Mouse (Mus musculus) forebrain, postnatal 0 days (tissue): Measurements from ENCODE around the gene Bhlhe40. TPM values are rescaled to one million over a fixed set of nuclear protein-coding genes. Genes with fewer than 3 reads are reported as not detected.

Experiments
- ATAC-seq: fragments of 200-750 bp; cut with Nextera tagmentation; 2 replicates; pipeline ENCODE4 v1.8.0; 2017; ENCODE audit warnings: mild to moderate bottlenecking, moderate library complexity
- DNase-seq: peaks from one replicate; pipeline ENCODE4 v3.0.0-alpha.2; 2015
- H3K27ac ChIP-seq: fragments of 300-500 bp; sonication (generic); 2 replicates; pipeline ENCODE4 v1.5.1; 2014; ENCODE audit warnings: low read depth, mild to moderate bottlenecking, antibody characterized with exemption, low read length, moderate library complexity, mixed read lengths
- H3K27me3 ChIP-seq: fragments of 300-500 bp; sonication (generic); 2 replicates; pipeline ENCODE4 v1.6.1; 2014; ENCODE audit warnings: mild to moderate bottlenecking, low read length, mixed read lengths; ENCODE audit not compliant: insufficient read depth
- H3K36me3 ChIP-seq: fragments of 300-500 bp; sonication (generic); 2 replicates; pipeline ENCODE4 v1.6.1; 2014; ENCODE audit warnings: mild to moderate bottlenecking, moderate library complexity; ENCODE audit not compliant: insufficient read depth
- H3K4me1 ChIP-seq: fragments of 300-500 bp; sonication (generic); 2 replicates; pipeline ENCODE4 v1.6.1; 2014; ENCODE audit warnings: antibody characterized with exemption; ENCODE audit not compliant: insufficient read depth
- H3K4me2 ChIP-seq: fragments of 300-500 bp; sonication (generic); 2 replicates; pipeline ENCODE4 v1.6.1; 2014; ENCODE audit warnings: low read depth, mild to moderate bottlenecking, moderate library complexity
- H3K4me3 ChIP-seq: fragments of 300-500 bp; sonication (generic); 2 replicates; pipeline ENCODE4 v1.5.1; 2014; ENCODE audit warnings: low read depth, low read length, mixed read lengths
- H3K9ac ChIP-seq: fragments of 300-500 bp; sonication (generic); 2 replicates; pipeline ENCODE4 v1.6.1; 2014; ENCODE audit warnings: mild to moderate bottlenecking
- H3K9me3 ChIP-seq: fragments of 300-500 bp; sonication (generic); 2 replicates; pipeline ENCODE4 v1.6.1; 2016; ENCODE audit warnings: low read length
- CTCF ChIP-seq: sonication (generic); IDR thresholded peaks from 2 replicates; pipeline ENCODE4 v1.5.1; 2016; ENCODE audit warnings: antibody characterized with exemption, control low read depth, low read depth
- WGBS: fragments of 180-500 bp; shearing (Covaris S2); extraction: QIAGEN DNeasy Blood & Tissue Kit; methylation state at CpG from one replicate; pipeline ENCODE4 v1.1.7; 2014; 5-methylcytosine and 5-hydroxymethylcytosine counted together
- polyA plus RNA-seq: library from polyadenylated mRNA; unstranded; fragments of >200 nt; fragmentation: Nextera tagmentation; extraction: Ambion mirVana; gene quantifications from 2 replicates; pipeline ENCODE4 v1.2.1, GENCODE M21; 2015
- total RNA-seq: library from RNA; depleted of rRNA; stranded (reverse); fragments of >200 nt; gene quantifications from 2 replicates; pipeline ENCODE4 v1.2.3, GENCODE M21; 2014

Bhlhe40 gene
- total and polyA plus RNA-seq, 2 experiments from 2014 or later, result 8.3 to 11.1 TPM

DNA sequence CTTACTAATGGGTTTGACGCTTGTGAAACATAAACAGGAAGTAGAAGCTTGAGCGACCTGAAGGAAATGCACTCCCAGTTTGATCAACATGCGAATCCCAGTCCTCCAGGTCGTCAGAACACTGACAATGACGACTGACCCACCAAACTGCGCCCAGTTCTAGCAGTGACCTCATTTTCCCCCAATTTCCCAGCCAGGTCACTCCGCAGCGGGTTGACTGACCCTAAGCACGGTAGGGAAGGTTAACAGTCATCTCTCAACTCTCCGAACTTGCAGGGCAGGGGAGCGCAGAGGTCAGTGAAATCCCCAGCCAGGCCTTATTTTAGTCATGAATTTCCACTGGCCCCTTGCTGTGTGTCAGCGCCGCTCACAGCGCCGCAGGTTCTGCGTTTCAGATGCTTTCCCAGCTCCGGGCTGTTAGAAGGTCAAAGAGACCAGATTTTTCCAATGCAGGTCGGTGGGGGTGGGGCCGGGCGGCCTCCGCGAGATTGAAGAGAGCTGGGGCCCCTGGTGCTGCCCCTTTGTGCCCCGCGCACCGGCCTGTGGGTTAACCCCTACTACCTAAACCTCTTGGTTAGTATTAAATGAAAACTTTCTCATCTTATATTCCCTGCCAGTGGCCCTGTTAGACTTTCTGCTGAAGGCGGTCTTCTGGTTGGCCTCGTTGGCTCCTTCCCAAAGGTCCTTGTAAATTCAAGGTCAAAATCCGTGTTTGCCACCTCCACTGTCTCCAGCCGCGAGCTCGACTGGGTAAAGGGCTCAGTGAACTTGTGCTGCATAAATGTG, 1.8 kb upstream of the Bhlhe40 start:
- TF ChIP-seq CTCF, result no peak
- H3K4me2 ChIP-seq, result peak overlapping the region; percentile 95
- H3K9me3 ChIP-seq, result no peaks in the 10 kb centered on the region
- H3K27ac ChIP-seq, result peak overlapping the region; percentile 87
- no peaks in the 10 kb centered on the region for H3K27me3 ChIP-seq
- peak overlapping the region; percentile 71 for H3K9ac ChIP-seq
- 3% methylated on average over 31 of the region's 31 CpGs for WGBS
- peak overlapping the region; percentile 65 for H3K4me3 ChIP-seq
- peaks cover 15% of the 10 kb centered on the region; the same call in 1 of the 2 replicates for H3K4me1 ChIP-seq
- no peak for ATAC-seq
- no peaks in the 10 kb centered on the region for H3K36me3 ChIP-seq
- no peak for DNase-seq

DNA sequence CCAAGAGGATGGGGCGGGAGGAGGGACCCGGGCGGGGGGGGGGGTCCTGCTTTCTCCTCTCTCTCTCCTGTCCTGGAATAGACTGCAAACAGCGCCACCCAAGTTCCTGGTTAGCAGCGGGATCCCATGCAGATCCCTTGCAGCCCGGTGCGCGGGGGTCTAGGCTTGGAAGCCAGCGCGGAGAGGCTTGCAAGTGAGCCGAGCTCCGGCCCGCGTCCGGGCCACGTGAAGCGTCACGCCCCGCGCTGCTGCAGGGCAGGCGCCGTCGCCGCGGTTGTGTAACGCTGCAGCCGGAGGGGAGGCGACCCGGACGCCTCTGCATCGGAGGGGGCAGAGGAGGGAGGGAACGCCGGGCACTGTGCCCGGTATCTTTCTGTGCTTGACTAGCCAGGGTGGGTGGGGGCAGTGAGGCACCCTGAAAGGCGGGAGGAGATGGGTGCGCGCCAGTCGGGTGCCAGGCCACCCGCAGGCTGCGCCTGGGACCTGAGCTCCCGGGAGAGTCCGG, 1.2 kb upstream of the Bhlhe40 start:
- H3K4me3 ChIP-seq, result peak overlapping the region; percentile 65
- H3K4me2 ChIP-seq, result peak overlapping the region; percentile 95
- peak overlapping the region; percentile 87 for H3K27ac ChIP-seq
- peak; percentile 92 for DNase-seq
- H3K27me3 ChIP-seq, result no peaks in the 10 kb centered on the region
- ATAC-seq, result peak; percentile 82
- H3K4me1 ChIP-seq, result peaks cover 15% of the 10 kb centered on the region; the same call in 1 of the 2 replicates
- no peaks in the 10 kb centered on the region for H3K36me3 ChIP-seq
- peak overlapping the region; percentile 71 for H3K9ac ChIP-seq
- H3K9me3 ChIP-seq, result no peaks in the 10 kb centered on the region
- under 1% methylated on average over 40 of the region's 42 CpGs for WGBS
- TF ChIP-seq CTCF, result peak; percentile 78

- no peak for TF ChIP-seq CTCF
- under 1% methylated on average over 27 of the region's 35 CpGs for WGBS
- no peaks in the 10 kb centered on the region for H3K36me3 ChIP-seq
Observed at GRCm38 (mm10) chr6:108659726-108660205, 663 bp upstream of the Bhlhe40 start.

DNA sequence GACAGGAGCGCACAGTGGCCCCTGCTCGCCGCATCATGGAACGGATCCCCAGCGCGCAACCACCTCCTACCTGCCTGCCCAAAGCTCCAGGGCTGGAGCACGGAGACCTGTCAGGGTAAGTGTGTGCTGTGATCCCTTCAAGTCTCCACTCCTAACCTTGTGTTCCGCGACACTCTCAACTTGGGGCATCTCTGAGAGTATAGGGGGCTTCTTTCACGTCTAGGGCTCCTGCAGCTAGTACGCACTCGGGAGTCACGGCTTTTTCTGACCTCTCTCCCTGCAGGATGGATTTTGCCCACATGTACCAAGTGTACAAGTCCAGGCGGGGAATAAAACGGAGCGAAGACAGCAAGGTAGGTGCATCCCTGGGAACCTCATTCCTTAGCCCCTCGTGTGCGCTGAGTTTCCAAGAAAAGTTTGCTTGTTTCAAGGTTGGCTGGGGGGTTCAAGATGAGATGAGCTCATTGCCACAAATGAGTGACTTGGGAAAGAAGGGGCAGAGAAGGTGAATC, 505 bp downstream of the Bhlhe40 start:
- DNase-seq (no peak), ATAC-seq (no peak)
- TF ChIP-seq CTCF, result no peak
- peak overlapping the region; percentile 95 for H3K4me2 ChIP-seq
- H3K4me3 ChIP-seq, result peak overlapping the region; percentile 65
- H3K27ac ChIP-seq, result peak overlapping the region; percentile 70
- peaks cover 15% of the 10 kb centered on the region; the same call in 1 of the 2 replicates for H3K4me1 ChIP-seq
- 1% methylated on average over 18 of the region's 18 CpGs for WGBS
- H3K27me3 ChIP-seq, result no peaks in the 10 kb centered on the region
- H3K9ac ChIP-seq, result peak overlapping the region; percentile 71
- no peaks in the 10 kb centered on the region for H3K36me3 ChIP-seq
- no peaks in the 10 kb centered on the region for H3K9me3 ChIP-seq

More at GRCm38 (mm10) chr6:108659726-108660205, 663 bp upstream of the Bhlhe40 start:
- peak overlapping the region; percentile 65 for H3K4me3 ChIP-seq
- H3K4me2 ChIP-seq, result peak overlapping the region; percentile 95
- peak overlapping the region; percentile 87 for H3K27ac ChIP-seq
- no peaks in the 10 kb centered on the region for H3K9me3 ChIP-seq
- ATAC-seq (peak; percentile 67), DNase-seq (no peak)
- no peaks in the 10 kb centered on the region for H3K27me3 ChIP-seq
- peak overlapping the region; percentile 71 for H3K9ac ChIP-seq
- H3K4me1 ChIP-seq, result peaks cover 15% of the 10 kb centered on the region; the same call in 1 of the 2 replicates

- H3K9ac ChIP-seq, result peak overlapping the region; percentile 71
- peak; percentile 88 for TF ChIP-seq CTCF
- H3K9me3 ChIP-seq, result no peaks in the 10 kb centered on the region
- no peaks in the 10 kb centered on the region for H3K36me3 ChIP-seq
- WGBS, result under 1% methylated on average over 17 of the region's 17 CpGs
- peaks cover 15% of the 10 kb centered on the region; the same call in 1 of the 2 replicates for H3K4me1 ChIP-seq
- no peaks in the 10 kb centered on the region for H3K27me3 ChIP-seq
- H3K4me3 ChIP-seq, result peak overlapping the region; percentile 65
- peak overlapping the region; percentile 95 for H3K4me2 ChIP-seq
- peak; percentile 89 for DNase-seq
- ATAC-seq, result no peak
- peak overlapping the region; percentile 70 for H3K27ac ChIP-seq
Observed at GRCm38 (mm10) chr6:108661412-108661811, 983 bp downstream of the Bhlhe40 start.

DNA sequence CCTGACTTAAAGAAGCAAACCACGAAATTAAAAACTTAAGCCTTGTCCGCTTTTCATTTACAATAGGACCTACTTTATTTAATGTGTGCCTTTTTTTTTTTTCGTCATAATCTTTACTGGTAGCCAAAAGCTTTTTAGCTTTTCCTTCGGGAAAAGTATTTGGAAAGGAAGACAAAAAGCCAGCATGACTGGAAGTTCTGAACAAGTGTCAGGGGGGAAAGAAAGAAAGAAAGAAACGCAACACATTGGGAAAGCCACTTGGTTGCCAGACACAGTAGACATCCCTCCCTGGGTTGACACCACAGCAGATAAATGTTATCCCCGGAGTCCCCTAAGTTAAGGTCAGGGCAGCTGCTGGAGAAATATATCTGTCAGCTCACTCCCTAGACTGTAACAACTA, 1.5 kb downstream of the Bhlhe40 start:
- Histone ChIP-seq H3K4me3 (peak overlapping the region; percentile 65), H3K4me1 (peaks cover 15% of the 10 kb centered on the region; the same call in 1 of the 2 replicates), H3K36me3 (no peaks in the 10 kb centered on the region), H3K9me3 (no peaks in the 10 kb centered on the region), H3K4me2 (peak overlapping the region; percentile 95), H3K9ac (no peak overlapping the region), H3K27ac (no peak overlapping the region), H3K27me3 (no peaks in the 10 kb centered on the region)
- DNase-seq (no peak), ATAC-seq (no peak)
- TF ChIP-seq CTCF, result no peak
- WGBS, result 45% methylated on average over 6 of the region's 6 CpGs
